Mouse (Mus musculus): Measurements from ENCODE around the gene Synpo2l. TPM values are rescaled to one million over a fixed set of nuclear protein-coding genes. Genes with fewer than 3 reads are reported as not detected.
"Not testable (repeated sequence)": the region's sequence is repeated elsewhere in the genome, so short reads cannot be mapped to it uniquely, and the experiment has no call there.

Gene Synpo2l
- polyA plus RNA-seq (2012; rRNA removed): 0.23 and 0.27 TPM in 2 replicates

GRCm38 (mm10) chr14:20668154-20668810, at the start of gene Synpo2l:
Gene Synpo2l, minus strand, starts transcription at chr14:20668354.
- TF ChIP-seq CTCF (IDR thresholded peaks at IDR 0.05; ENCODE audit: borderline replicate concordance, extremely low read depth, insufficient read depth, insufficient read length): no peak
- no peak for TF ChIP-seq POLR2A (IDR thresholded peaks at IDR 0.05; ENCODE audit: borderline replicate concordance, extremely low read depth, insufficient read depth, insufficient read length, poor library complexity, severe bottlenecking)
- no peak for DNase-seq (ENCODE audit: low read depth)

DNA sequence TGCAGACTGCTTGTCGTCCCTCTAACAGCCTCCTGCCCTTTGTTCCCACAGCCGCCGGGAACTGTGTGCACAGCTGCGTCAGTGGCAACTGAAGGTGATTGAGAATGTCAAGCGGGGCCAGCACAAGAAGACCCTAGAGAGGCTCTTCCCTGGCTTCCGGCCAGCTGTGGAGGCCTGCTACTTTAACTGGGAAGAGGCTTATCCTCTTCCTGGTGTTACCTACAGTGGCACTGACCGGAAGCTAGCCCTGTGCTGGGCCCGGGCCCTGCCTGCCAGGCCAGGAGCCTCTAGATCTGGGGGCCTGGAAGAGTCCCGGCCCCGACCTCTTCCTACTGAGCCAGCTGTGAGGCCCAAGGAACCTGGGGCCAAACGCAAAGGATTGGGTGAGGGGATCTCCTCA, 45.7 kb upstream of the Synpo2l start:
- DNase-seq (ENCODE audit: low read depth): no peak
- no peak for TF ChIP-seq CTCF (IDR thresholded peaks at IDR 0.05; ENCODE audit: borderline replicate concordance, extremely low read depth, insufficient read depth, insufficient read length)
- TF ChIP-seq POLR2A (IDR thresholded peaks at IDR 0.05; ENCODE audit: borderline replicate concordance, extremely low read depth, insufficient read depth, insufficient read length, poor library complexity, severe bottlenecking): no peak

GRCm38 (mm10) chr14:20708239-20708638, 40.1 kb upstream of the Synpo2l start:
- DNase-seq (ENCODE audit: low read depth): peak; percentile 11

GRCm38 (mm10) chr14:20707201-20708190, 39.3 kb upstream of the Synpo2l start, which contains the start of gene Zswim8:
Gene Zswim8, plus strand, starts transcription at chr14:20707552.
- DNase-seq (ENCODE audit: low read depth): peak; percentile 97
- TF ChIP-seq CTCF (IDR thresholded peaks at IDR 0.05; ENCODE audit: borderline replicate concordance, extremely low read depth, insufficient read depth, insufficient read length): no peak
- peak; percentile 94 for TF ChIP-seq POLR2A (IDR thresholded peaks at IDR 0.05; ENCODE audit: borderline replicate concordance, extremely low read depth, insufficient read depth, insufficient read length, poor library complexity, severe bottlenecking)

More at GRCm38 (mm10) chr14:20708239-20708638, 40.1 kb upstream of the Synpo2l start:
- TF ChIP-seq CTCF (IDR thresholded peaks at IDR 0.05; ENCODE audit: borderline replicate concordance, extremely low read depth, insufficient read depth, insufficient read length) (no peak), POLR2A (IDR thresholded peaks at IDR 0.05; ENCODE audit: borderline replicate concordance, extremely low read depth, insufficient read depth, insufficient read length, poor library complexity, severe bottlenecking) (no peak)

GRCm38 (mm10) chr14:20703461-20703860, 35.3 kb upstream of the Synpo2l start:
- not testable (repeated sequence) for DNase-seq (ENCODE audit: low read depth)

GRCm38 (mm10) chr14:20702741-20703381, 34.7 kb upstream of the Synpo2l start, which contains the start of gene Chchd1:
Gene Chchd1, plus strand, starts transcription at chr14:20703006.
- peak; percentile 92 for DNase-seq (ENCODE audit: low read depth)
- no peak for TF ChIP-seq CTCF (IDR thresholded peaks at IDR 0.05; ENCODE audit: borderline replicate concordance, extremely low read depth, insufficient read depth, insufficient read length)
- 0 out of 2 replicates have a peak, but pooled peaks have one; percentile 31 for TF ChIP-seq POLR2A (IDR thresholded peaks at IDR 0.05; ENCODE audit: borderline replicate concordance, extremely low read depth, insufficient read depth, insufficient read length, poor library complexity, severe bottlenecking)

DNA sequence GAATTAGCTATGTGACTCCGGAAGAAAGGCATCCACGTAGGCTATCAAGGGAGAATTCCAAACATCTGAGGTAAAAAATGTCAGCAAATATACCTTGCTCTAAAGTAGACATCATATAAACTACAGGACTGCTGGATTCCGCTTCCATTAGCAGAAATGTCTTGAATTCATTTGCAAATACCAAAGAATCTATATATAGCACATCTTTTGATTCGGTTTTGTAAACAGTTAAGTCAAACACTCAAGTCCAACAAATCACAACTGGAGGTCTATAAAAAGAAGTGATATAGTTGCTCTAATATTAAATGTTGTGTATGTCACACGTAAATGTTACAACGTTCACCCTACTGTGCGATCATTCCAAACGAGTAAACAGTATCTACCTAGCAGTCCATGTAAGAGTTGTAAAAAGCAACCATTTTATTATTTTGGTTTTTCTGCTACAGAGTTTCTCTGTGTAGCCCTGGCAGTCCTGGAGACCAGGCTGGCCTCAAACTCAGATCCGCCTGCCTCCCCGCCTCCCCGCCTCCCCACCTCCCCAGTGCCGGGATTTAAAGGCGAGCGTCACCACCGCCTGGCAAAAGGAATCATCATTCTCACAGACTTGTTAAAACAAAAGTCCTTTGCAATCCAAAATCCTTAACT, 34.1 kb upstream of the Synpo2l start:
- TF ChIP-seq CTCF (IDR thresholded peaks at IDR 0.05; ENCODE audit: borderline replicate concordance, extremely low read depth, insufficient read depth, insufficient read length) (no peak), POLR2A (IDR thresholded peaks at IDR 0.05; ENCODE audit: borderline replicate concordance, extremely low read depth, insufficient read depth, insufficient read length, poor library complexity, severe bottlenecking) (no peak)
- peak; percentile 4 for DNase-seq (ENCODE audit: low read depth)

DNA sequence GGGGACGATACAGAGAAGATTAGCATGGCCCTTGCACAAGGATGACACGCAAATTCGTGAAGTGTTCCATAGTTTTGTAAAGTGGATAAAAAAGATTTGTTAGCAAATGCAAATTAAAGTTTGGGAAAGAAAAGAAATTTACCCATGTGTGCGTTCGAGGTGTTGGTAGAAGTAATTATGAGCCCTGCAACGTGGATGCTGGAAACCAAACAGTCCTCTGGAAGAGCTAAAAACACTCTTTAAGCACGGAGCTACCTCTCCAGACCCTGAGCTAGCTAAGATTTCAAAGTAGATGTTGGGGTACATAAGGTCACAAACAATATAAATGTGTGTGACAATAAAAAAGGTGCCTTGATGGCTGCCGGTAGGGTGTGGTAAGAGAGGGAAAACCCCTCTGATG, 33.4 kb upstream of the Synpo2l start:
- DNase-seq (ENCODE audit: low read depth): no peak
- TF ChIP-seq CTCF (IDR thresholded peaks at IDR 0.05; ENCODE audit: borderline replicate concordance, extremely low read depth, insufficient read depth, insufficient read length): no peak
- TF ChIP-seq POLR2A (IDR thresholded peaks at IDR 0.05; ENCODE audit: borderline replicate concordance, extremely low read depth, insufficient read depth, insufficient read length, poor library complexity, severe bottlenecking): no peak

DNA sequence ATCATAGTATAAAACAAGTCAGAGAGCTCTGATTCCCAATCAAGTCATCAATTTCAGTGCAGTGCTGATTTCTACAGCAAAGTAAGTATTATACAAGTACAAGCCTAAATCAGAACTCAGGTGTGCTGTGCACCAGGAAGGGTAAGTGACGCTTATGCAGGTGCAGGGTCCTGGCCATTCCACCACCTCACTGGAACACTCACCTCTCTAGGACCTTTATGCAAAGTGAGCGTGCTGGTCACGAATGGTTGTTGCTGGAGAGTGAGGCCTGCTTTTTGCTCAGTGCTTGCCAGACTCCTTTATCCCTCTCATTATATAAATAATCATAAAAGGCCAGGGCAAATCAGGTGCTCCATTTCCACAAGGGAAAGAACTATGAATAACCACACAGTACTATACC, 32.2 kb upstream of the Synpo2l start:
- DNase-seq (ENCODE audit: low read depth): no peak
- TF ChIP-seq POLR2A (IDR thresholded peaks at IDR 0.05; ENCODE audit: borderline replicate concordance, extremely low read depth, insufficient read depth, insufficient read length, poor library complexity, severe bottlenecking) (no peak), CTCF (IDR thresholded peaks at IDR 0.05; ENCODE audit: borderline replicate concordance, extremely low read depth, insufficient read depth, insufficient read length) (no peak)

- DNase-seq (ENCODE audit: low read depth): no peak
- TF ChIP-seq POLR2A (IDR thresholded peaks at IDR 0.05; ENCODE audit: borderline replicate concordance, extremely low read depth, insufficient read depth, insufficient read length, poor library complexity, severe bottlenecking) (no peak), CTCF (IDR thresholded peaks at IDR 0.05; ENCODE audit: borderline replicate concordance, extremely low read depth, insufficient read depth, insufficient read length) (no peak)
Measured at GRCm38 (mm10) chr14:20698515-20698914, 30.4 kb upstream of the Synpo2l start.

DNA sequence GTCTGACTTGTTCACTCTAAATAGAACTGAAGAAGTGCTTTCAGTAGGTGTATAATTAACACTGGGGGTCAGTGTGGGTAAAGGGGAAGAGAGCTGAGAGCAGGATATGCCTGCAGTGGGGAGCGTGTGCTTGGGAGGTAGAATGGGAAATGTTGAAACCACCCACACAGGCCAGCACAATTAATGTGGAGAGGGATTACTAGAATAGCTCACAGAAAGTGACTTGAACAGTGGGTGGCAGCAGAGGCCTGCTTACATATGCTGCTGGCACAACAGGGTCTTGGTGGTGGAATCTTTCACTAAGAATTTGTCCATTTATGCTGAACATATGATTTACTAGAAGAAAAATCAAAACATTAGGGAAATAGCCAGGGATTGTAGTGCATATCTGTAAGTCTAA, 28.8 kb upstream of the Synpo2l start:
- DNase-seq (ENCODE audit: low read depth): peak; percentile 82
- TF ChIP-seq POLR2A (IDR thresholded peaks at IDR 0.05; ENCODE audit: borderline replicate concordance, extremely low read depth, insufficient read depth, insufficient read length, poor library complexity, severe bottlenecking) (no peak), CTCF (IDR thresholded peaks at IDR 0.05; ENCODE audit: borderline replicate concordance, extremely low read depth, insufficient read depth, insufficient read length) (peak; percentile 58; the same call in 1 of the 2 replicates)

Measured in brain, embryonic 14.5 days (tissue).